Mouse (Mus musculus): ENCODE measurements around the gene Fryl. TPM values are rescaled to one million over a fixed set of nuclear protein-coding genes. Genes with fewer than 3 reads are reported as not detected.

Gene Fryl
- polyA plus RNA-seq, 1 experiment from 2014 or later = 53.2 TPM

- 96% methylated on average over 4 of the region's 4 CpGs for WGBS
- DNase-seq (ENCODE audit: low spot score) (no peak), ATAC-seq (ENCODE audit: low FRiP score) (no peak)
- no peak overlapping the region for H3K4me3 ChIP-seq (ENCODE audit: low read depth, low read length)
- no peaks in the 10 kb centered on the region; the same call in 1 of the 2 replicates for H3K4me1 ChIP-seq (replicated peaks; ENCODE audit: control insufficient read depth, insufficient read depth, low read length)
- no peaks in the 10 kb centered on the region for H3K27me3 ChIP-seq (ENCODE audit: control insufficient read depth, insufficient read depth, low read length)
- H3K36me3 ChIP-seq (ENCODE audit: control insufficient read depth, insufficient read depth, low read length) = no peaks in the 10 kb centered on the region
- no peak overlapping the region for H3K4me2 ChIP-seq (replicated peaks; ENCODE audit: low read depth, low read length)
- no peak overlapping the region for H3K27ac ChIP-seq (ENCODE audit: low read depth, low read length)
- no peaks in the 10 kb centered on the region for H3K9me3 ChIP-seq (ENCODE audit: control insufficient read depth, low read length)
- no peak overlapping the region for H3K9ac ChIP-seq (ENCODE audit: low read depth, low read length)
Observed at GRCm38 (mm10) chr5:73249341-73249740, 7.1 kb downstream of the Fryl start.

DNA sequence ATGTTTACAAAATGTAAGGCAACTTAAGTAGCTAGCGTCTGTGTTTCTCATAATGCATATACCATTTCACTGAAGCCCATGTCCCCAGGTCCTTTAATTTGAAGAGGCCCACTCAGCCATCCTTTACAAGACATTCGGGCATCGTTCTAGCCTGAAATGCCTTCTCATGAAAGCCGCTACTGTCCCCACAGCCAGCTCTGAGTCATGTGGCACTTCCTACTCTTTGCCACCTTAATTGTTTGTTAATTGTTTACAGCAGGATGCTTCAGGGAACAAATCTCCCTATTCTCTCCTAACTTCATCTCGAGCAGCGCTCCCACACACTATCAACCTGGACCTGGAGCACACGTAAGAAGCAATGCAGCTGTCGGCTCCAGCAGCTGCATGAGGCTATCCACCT, 8.2 kb downstream of the Fryl start:
- Histone ChIP-seq H3K9ac (ENCODE audit: low read depth, low read length) (no peak overlapping the region), H3K4me3 (ENCODE audit: low read depth, low read length) (no peak overlapping the region), H3K9me3 (ENCODE audit: control insufficient read depth, low read length) (no peaks in the 10 kb centered on the region), H3K4me1 (replicated peaks; ENCODE audit: control insufficient read depth, insufficient read depth, low read length) (no peaks in the 10 kb centered on the region), H3K27me3 (ENCODE audit: control insufficient read depth, insufficient read depth, low read length) (no peaks in the 10 kb centered on the region), H3K4me2 (replicated peaks; ENCODE audit: low read depth, low read length) (no peak overlapping the region), H3K36me3 (ENCODE audit: control insufficient read depth, insufficient read depth, low read length) (no peaks in the 10 kb centered on the region), H3K27ac (ENCODE audit: low read depth, low read length) (no peak overlapping the region)
- ATAC-seq (ENCODE audit: low FRiP score) = no peak
- 88% methylated on average over 8 of the region's 8 CpGs for WGBS
- no peak for DNase-seq (ENCODE audit: low spot score)

GRCm38 (mm10) chr5:73246414-73246813, 10.0 kb downstream of the Fryl start:
- ATAC-seq (ENCODE audit: low FRiP score) = no peak
- Histone ChIP-seq H3K27ac (ENCODE audit: low read depth, low read length) (no peak overlapping the region), H3K9ac (ENCODE audit: low read depth, low read length) (no peak overlapping the region), H3K36me3 (ENCODE audit: control insufficient read depth, insufficient read depth, low read length) (no peaks in the 10 kb centered on the region), H3K4me2 (replicated peaks; ENCODE audit: low read depth, low read length) (no peak overlapping the region), H3K27me3 (ENCODE audit: control insufficient read depth, insufficient read depth, low read length) (no peaks in the 10 kb centered on the region), H3K9me3 (ENCODE audit: control insufficient read depth, low read length) (no peaks in the 10 kb centered on the region), H3K4me3 (ENCODE audit: low read depth, low read length) (no peak overlapping the region), H3K4me1 (replicated peaks; ENCODE audit: control insufficient read depth, insufficient read depth, low read length) (no peaks in the 10 kb centered on the region; the same call in 1 of the 2 replicates)
- WGBS = 94% methylated on average over 6 of the region's 6 CpGs
- no peak for DNase-seq (ENCODE audit: low spot score)

DNA sequence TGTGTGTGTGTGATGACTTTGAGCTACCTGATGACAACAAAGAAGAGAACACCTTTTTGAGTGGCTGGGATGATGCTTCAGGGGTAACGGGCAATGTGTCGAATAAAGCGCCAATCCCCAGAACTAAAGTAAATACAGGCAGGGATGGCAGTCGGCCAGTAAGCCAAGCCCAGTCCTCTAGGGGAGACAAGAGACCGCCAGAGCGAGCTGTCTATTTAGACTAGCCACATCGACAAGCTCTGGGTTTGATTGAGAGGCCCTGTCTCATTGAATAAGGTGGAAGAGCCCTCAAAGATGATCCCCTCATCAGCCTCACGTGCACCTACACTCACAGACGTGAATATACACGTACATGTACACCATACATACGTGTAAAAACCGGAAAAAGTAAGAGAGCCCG, 12.0 kb downstream of the Fryl start:
- no peak for DNase-seq (ENCODE audit: low spot score)
- ATAC-seq (ENCODE audit: low FRiP score) = no peak
- WGBS = 85% methylated on average over 13 of the region's 13 CpGs
- Histone ChIP-seq H3K4me3 (ENCODE audit: low read depth, low read length) (no peak overlapping the region), H3K9ac (ENCODE audit: low read depth, low read length) (no peak overlapping the region), H3K9me3 (ENCODE audit: control insufficient read depth, low read length) (no peaks in the 10 kb centered on the region), H3K4me1 (replicated peaks; ENCODE audit: control insufficient read depth, insufficient read depth, low read length) (no peaks in the 10 kb centered on the region; the same call in 1 of the 2 replicates), H3K36me3 (ENCODE audit: control insufficient read depth, insufficient read depth, low read length) (no peaks in the 10 kb centered on the region), H3K4me2 (replicated peaks; ENCODE audit: low read depth, low read length) (no peak overlapping the region), H3K27ac (ENCODE audit: low read depth, low read length) (no peak overlapping the region), H3K27me3 (ENCODE audit: control insufficient read depth, insufficient read depth, low read length) (no peaks in the 10 kb centered on the region)

DNA sequence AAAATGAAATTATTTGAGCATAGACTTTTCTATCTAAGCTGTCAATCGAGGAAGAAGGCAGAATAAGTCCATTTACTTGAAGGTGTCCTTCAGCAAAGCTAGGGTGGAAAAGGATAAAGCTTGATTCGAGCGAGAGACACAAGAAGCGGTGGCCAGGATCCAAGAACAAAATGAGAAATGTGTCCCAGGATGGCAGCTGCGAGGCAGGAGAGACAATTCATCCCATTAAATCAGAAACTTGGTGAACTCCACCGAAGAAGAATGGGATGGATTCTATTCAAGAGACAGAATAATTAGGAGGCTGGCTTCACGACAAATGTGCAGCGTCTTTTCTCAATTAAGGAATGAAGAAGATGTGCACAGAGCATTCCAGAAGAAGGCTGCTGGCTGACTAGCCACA, 14.5 kb downstream of the Fryl start:
- no peak for DNase-seq (ENCODE audit: low spot score)
- WGBS = 72% methylated on average over 8 of the region's 8 CpGs
- no peaks in the 10 kb centered on the region; the same call in 1 of the 2 replicates for H3K4me1 ChIP-seq (replicated peaks; ENCODE audit: control insufficient read depth, insufficient read depth, low read length)

DNA sequence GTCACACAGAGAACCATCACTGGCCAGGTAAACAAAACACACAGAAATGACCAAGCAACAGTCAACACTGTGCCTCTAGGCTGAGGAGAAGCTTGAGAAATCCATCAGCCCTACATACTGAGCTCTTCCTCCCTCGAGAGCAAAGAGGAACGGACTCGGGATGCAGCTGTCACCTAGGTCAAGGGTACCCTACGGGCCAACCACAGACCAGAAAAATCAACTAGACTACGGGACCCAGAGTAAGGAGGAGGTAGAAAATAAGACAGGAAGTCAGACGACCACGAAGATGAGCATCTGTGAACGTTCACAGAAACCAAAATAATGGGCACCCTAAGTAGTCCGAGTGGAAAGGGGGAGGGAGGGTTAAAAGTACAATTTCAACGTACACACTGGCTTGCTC, 15.1 kb downstream of the Fryl start:
- DNase-seq (ENCODE audit: low spot score) = no peak

More for the DNA sequence above, 14.5 kb downstream of the Fryl start:
- Histone ChIP-seq H3K27me3 (ENCODE audit: control insufficient read depth, insufficient read depth, low read length) (no peaks in the 10 kb centered on the region), H3K9ac (ENCODE audit: low read depth, low read length) (no peak overlapping the region), H3K27ac (ENCODE audit: low read depth, low read length) (no peak overlapping the region), H3K9me3 (ENCODE audit: control insufficient read depth, low read length) (no peaks in the 10 kb centered on the region), H3K36me3 (ENCODE audit: control insufficient read depth, insufficient read depth, low read length) (no peaks in the 10 kb centered on the region), H3K4me3 (ENCODE audit: low read depth, low read length) (no peak overlapping the region), H3K4me2 (replicated peaks; ENCODE audit: low read depth, low read length) (no peak overlapping the region)
- ATAC-seq (ENCODE audit: low FRiP score) = no peak

DNA sequence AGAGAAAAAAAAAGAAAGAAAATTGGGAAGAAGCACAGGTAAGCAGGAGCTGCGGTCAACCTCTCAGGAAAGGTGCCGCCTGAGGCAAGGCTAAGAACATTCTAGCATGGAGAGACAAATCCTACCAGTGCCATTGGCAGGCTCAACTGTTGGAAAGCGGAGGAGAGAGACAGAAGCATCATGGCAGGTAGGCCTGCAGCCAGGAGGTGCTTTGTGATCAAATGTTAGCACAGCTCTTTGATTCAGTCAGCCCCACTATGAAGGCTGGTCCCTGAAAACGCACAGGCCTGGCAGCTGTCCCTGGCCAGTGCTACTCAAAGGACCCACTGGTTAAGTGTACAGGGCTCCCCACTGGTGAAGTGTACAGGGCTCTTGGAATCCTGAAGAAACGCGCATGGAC, 16.0 kb downstream of the Fryl start:
- Histone ChIP-seq H3K4me3 (ENCODE audit: low read depth, low read length) (no peak overlapping the region), H3K4me2 (replicated peaks; ENCODE audit: low read depth, low read length) (no peak overlapping the region), H3K27me3 (ENCODE audit: control insufficient read depth, insufficient read depth, low read length) (no peaks in the 10 kb centered on the region), H3K36me3 (ENCODE audit: control insufficient read depth, insufficient read depth, low read length) (no peaks in the 10 kb centered on the region), H3K27ac (ENCODE audit: low read depth, low read length) (no peak overlapping the region), H3K4me1 (replicated peaks; ENCODE audit: control insufficient read depth, insufficient read depth, low read length) (no peaks in the 10 kb centered on the region; the same call in 1 of the 2 replicates), H3K9ac (ENCODE audit: low read depth, low read length) (no peak overlapping the region), H3K9me3 (ENCODE audit: control insufficient read depth, low read length) (no peaks in the 10 kb centered on the region)
- 94% methylated on average over 6 of the region's 6 CpGs for WGBS
- DNase-seq (ENCODE audit: low spot score) (no peak), ATAC-seq (ENCODE audit: low FRiP score) (no peak)

More for the DNA sequence above, 15.1 kb downstream of the Fryl start:
- no peak for ATAC-seq (ENCODE audit: low FRiP score)
- Histone ChIP-seq H3K9me3 (ENCODE audit: control insufficient read depth, low read length) (no peaks in the 10 kb centered on the region), H3K27me3 (ENCODE audit: control insufficient read depth, insufficient read depth, low read length) (no peaks in the 10 kb centered on the region), H3K27ac (ENCODE audit: low read depth, low read length) (no peak overlapping the region), H3K4me1 (replicated peaks; ENCODE audit: control insufficient read depth, insufficient read depth, low read length) (no peaks in the 10 kb centered on the region; the same call in 1 of the 2 replicates), H3K36me3 (ENCODE audit: control insufficient read depth, insufficient read depth, low read length) (no peaks in the 10 kb centered on the region), H3K4me3 (ENCODE audit: low read depth, low read length) (no peak overlapping the region), H3K9ac (ENCODE audit: low read depth, low read length) (no peak overlapping the region), H3K4me2 (replicated peaks; ENCODE audit: low read depth, low read length) (no peak overlapping the region)
- 82% methylated on average over 10 of the region's 10 CpGs for WGBS

DNA sequence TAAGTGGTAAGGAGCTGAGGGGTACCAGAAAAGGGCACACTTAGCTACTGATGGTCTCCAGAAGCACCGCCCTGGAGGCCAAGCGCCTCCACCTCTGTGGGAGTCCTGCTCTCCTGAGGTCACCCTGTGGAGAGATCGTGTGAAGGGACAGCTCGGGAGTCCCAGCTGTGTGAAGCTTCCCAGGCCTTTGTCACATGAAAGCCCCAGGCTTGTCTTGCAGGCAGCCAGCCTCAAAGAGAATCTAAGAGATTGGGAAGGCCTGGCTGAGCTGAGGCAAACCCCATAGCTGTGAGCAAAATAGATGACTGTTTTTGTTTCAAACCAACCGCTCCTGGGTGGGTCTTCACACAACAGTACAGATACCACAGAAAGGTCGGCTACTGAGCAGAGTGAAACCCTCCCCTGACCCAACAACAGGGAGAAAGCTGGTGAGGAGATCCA, 19.5 kb downstream of the Fryl start:
- H3K36me3 ChIP-seq (ENCODE audit: control insufficient read depth, insufficient read depth, low read length) = no peaks in the 10 kb centered on the region
- H3K9ac ChIP-seq (ENCODE audit: low read depth, low read length) = 0 out of 2 replicates have a peak overlapping the region, but pooled peaks have one; percentile 23
- no peaks in the 10 kb centered on the region; the same call in 1 of the 2 replicates for H3K4me1 ChIP-seq (replicated peaks; ENCODE audit: control insufficient read depth, insufficient read depth, low read length)
- peak; percentile 34 for DNase-seq (ENCODE audit: low spot score)
- peak overlapping the region; percentile 47; the same call in 1 of the 2 replicates for H3K27ac ChIP-seq (ENCODE audit: low read depth, low read length)
- H3K4me2 ChIP-seq (replicated peaks; ENCODE audit: low read depth, low read length) = no peak overlapping the region
- ATAC-seq (ENCODE audit: low FRiP score) = peak; percentile 59
- no peaks in the 10 kb centered on the region for H3K27me3 ChIP-seq (ENCODE audit: control insufficient read depth, insufficient read depth, low read length)
- no peaks in the 10 kb centered on the region for H3K9me3 ChIP-seq (ENCODE audit: control insufficient read depth, low read length)
- 8% methylated on average over 6 of the region's 6 CpGs for WGBS
- no peak overlapping the region for H3K4me3 ChIP-seq (ENCODE audit: low read depth, low read length)

- Histone ChIP-seq H3K4me3 (ENCODE audit: low read depth, low read length) (no peak overlapping the region), H3K27me3 (ENCODE audit: control insufficient read depth, insufficient read depth, low read length) (no peaks in the 10 kb centered on the region), H3K27ac (ENCODE audit: low read depth, low read length) (no peak overlapping the region), H3K9ac (ENCODE audit: low read depth, low read length) (no peak overlapping the region), H3K36me3 (ENCODE audit: control insufficient read depth, insufficient read depth, low read length) (no peaks in the 10 kb centered on the region), H3K4me2 (replicated peaks; ENCODE audit: low read depth, low read length) (no peak overlapping the region), H3K9me3 (ENCODE audit: control insufficient read depth, low read length) (no peaks in the 10 kb centered on the region), H3K4me1 (replicated peaks; ENCODE audit: control insufficient read depth, insufficient read depth, low read length) (no peaks in the 10 kb centered on the region; the same call in 1 of the 2 replicates)
- DNase-seq (ENCODE audit: low spot score) = no peak
- WGBS = 88% methylated on average over 5 of the region's 5 CpGs
- no peak for ATAC-seq (ENCODE audit: low FRiP score)
Observed at GRCm38 (mm10) chr5:73235201-73235600, 21.2 kb downstream of the Fryl start.
